Mouse (Mus musculus) limb, embryonic 11.5 days (tissue): ENCODE results near the gene Rhou. TPM values are rescaled to one million over a fixed set of nuclear protein-coding genes. Genes with fewer than 3 reads are reported as not detected.
A peak's percentile ranks its signal among the peaks of the same experiment; 100 is the strongest.
"Not testable (repeated sequence)": the region's sequence is repeated elsewhere in the genome, so short reads cannot be mapped to it uniquely, and the experiment has no call there.

Experiments
- ATAC-seq: fragments of 200-750 bp; cut with Nextera tagmentation; 2 replicates; pipeline ENCODE4 v1.8.0; 2017; ENCODE audit warnings: low read depth; ENCODE audit not compliant: insufficient number of reproducible peaks, low FRiP score, low TSS enrichment
- DNase-seq: peaks from one replicate; pipeline ENCODE4 v3.0.0-alpha.2; 2015; ENCODE audit warnings: low spot score
- H3K27ac ChIP-seq: fragments of 300-500 bp; sonication (generic); replicated peaks from 2 replicates; pipeline ENCODE4 v1.5.1; 2014; ENCODE audit warnings: low read depth, mild to moderate bottlenecking, low read length
- H3K27me3 ChIP-seq: fragments of 300-500 bp; sonication (generic); 2 replicates; pipeline ENCODE4 v1.6.1; 2014; ENCODE audit warnings: mild to moderate bottlenecking, low read length, mixed read lengths; ENCODE audit not compliant: control insufficient read depth, insufficient read depth
- H3K36me3 ChIP-seq: fragments of 300-500 bp; sonication (generic); 2 replicates; pipeline ENCODE4 v1.6.1; 2014; ENCODE audit warnings: mild to moderate bottlenecking, low read length, moderate library complexity, mixed read lengths; ENCODE audit not compliant: control insufficient read depth, insufficient read depth
- H3K4me1 ChIP-seq: fragments of 300-500 bp; sonication (generic); 2 replicates; pipeline ENCODE4 v1.6.1; 2014; ENCODE audit warnings: low read length, mixed read lengths; ENCODE audit not compliant: control insufficient read depth, insufficient read depth
- H3K4me2 ChIP-seq: fragments of 300-500 bp; sonication (generic); 2 replicates; pipeline ENCODE4 v1.6.1; 2014; ENCODE audit warnings: low read depth, mild to moderate bottlenecking, moderate library complexity; ENCODE audit not compliant: severe bottlenecking
- H3K4me3 ChIP-seq: fragments of 300-500 bp; sonication (generic); 2 replicates; pipeline ENCODE4 v1.5.1; 2014; ENCODE audit warnings: low read depth, low read length
- H3K9ac ChIP-seq: fragments of 300-500 bp; sonication (generic); 2 replicates; pipeline ENCODE4 v1.6.1; 2014; ENCODE audit warnings: mild to moderate bottlenecking, low read length
- H3K9me3 ChIP-seq: fragments of 300-500 bp; sonication (generic); 2 replicates; pipeline ENCODE4 v1.6.1; 2016; ENCODE audit warnings: low read length; ENCODE audit not compliant: control insufficient read depth
- WGBS: fragments of 180-500 bp; shearing (Covaris S2); extraction: QIAGEN DNeasy Blood & Tissue Kit; methylation state at CpG from one replicate; pipeline ENCODE4 v1.1.7; 2014; 5-methylcytosine and 5-hydroxymethylcytosine counted together
- polyA plus RNA-seq: library from polyadenylated mRNA; unstranded; fragments of >200 nt; fragmentation: Nextera tagmentation; extraction: Ambion mirVana; gene quantifications from 2 replicates; pipeline ENCODE4 v1.2.1, GENCODE M21; 2014

The Rhou gene
- polyA plus RNA-seq, 1 experiment from 2014 or later, result 8.6 TPM

GRCm38 (mm10) chr8:123628968-123629755, 24.6 kb upstream of the Rhou start:
- Histone ChIP-seq H3K4me3 (peak overlapping the region; percentile 5; the same call in 1 of the 2 replicates), H3K27me3 (peaks cover 14% of the 10 kb centered on the region), H3K36me3 (no peaks in the 10 kb centered on the region), H3K4me2 (peak overlapping the region; percentile 36), H3K27ac (no peak overlapping the region), H3K4me1 (peaks cover 4% of the 10 kb centered on the region; the same call in 1 of the 2 replicates), H3K9me3 (no peaks in the 10 kb centered on the region), H3K9ac (no peak overlapping the region)
- DNase-seq (peak; percentile 95), ATAC-seq (no peak)
- WGBS, result 9% methylated on average over 19 of the region's 19 CpGs

GRCm38 (mm10) chr8:123630058-123630457, 23.7 kb upstream of the Rhou start:
- ATAC-seq, result no peak
- H3K4me3 ChIP-seq, result no peak overlapping the region
- peaks cover 5% of the 10 kb centered on the region; the same call in 1 of the 2 replicates for H3K27me3 ChIP-seq
- H3K36me3 ChIP-seq, result no peaks in the 10 kb centered on the region
- H3K4me2 ChIP-seq, result no peak overlapping the region
- peaks cover 4% of the 10 kb centered on the region; the same call in 1 of the 2 replicates for H3K4me1 ChIP-seq
- no peaks in the 10 kb centered on the region for H3K9me3 ChIP-seq
- no peak for DNase-seq
- no peak overlapping the region for H3K27ac ChIP-seq
- 53% methylated on average over 10 of the region's 10 CpGs for WGBS
- no peak overlapping the region for H3K9ac ChIP-seq

- peak overlapping the region; percentile 31 for H3K4me2 ChIP-seq
- peaks cover 4% of the 10 kb centered on the region; the same call in 1 of the 2 replicates for H3K4me1 ChIP-seq
- H3K36me3 ChIP-seq, result no peaks in the 10 kb centered on the region
- DNase-seq (no peak), ATAC-seq (no peak)
- no peak overlapping the region for H3K9ac ChIP-seq
- H3K27me3 ChIP-seq, result no peaks in the 10 kb centered on the region
- H3K4me3 ChIP-seq, result peak overlapping the region; percentile 8; the same call in 1 of the 2 replicates
- H3K27ac ChIP-seq, result no peak overlapping the region
- H3K9me3 ChIP-seq, result no peaks in the 10 kb centered on the region
- 32% methylated on average over 12 of the region's 12 CpGs for WGBS
Measured at GRCm38 (mm10) chr8:123630841-123631251, 22.9 kb upstream of the Rhou start.

- not testable (repeated sequence) for H3K9me3 ChIP-seq, H3K9ac ChIP-seq, DNase-seq, H3K4me3 ChIP-seq, H3K4me2 ChIP-seq, H3K36me3 ChIP-seq, H3K27ac ChIP-seq, H3K4me1 ChIP-seq, H3K27me3 ChIP-seq, ATAC-seq
- WGBS, result 76% methylated on average over 3 of the region's 3 CpGs
Measured at GRCm38 (mm10) chr8:123631746-123632145, 22.0 kb upstream of the Rhou start.

GRCm38 (mm10) chr8:123632257-123632656, 21.5 kb upstream of the Rhou start:
- no peak overlapping the region for H3K4me2 ChIP-seq
- H3K36me3 ChIP-seq, result no peaks in the 10 kb centered on the region
- 83% methylated on average over 4 of the region's 4 CpGs for WGBS
- peaks cover 4% of the 10 kb centered on the region; the same call in 1 of the 2 replicates for H3K4me1 ChIP-seq
- no peak overlapping the region for H3K4me3 ChIP-seq
- H3K9ac ChIP-seq, result no peak overlapping the region
- no peak for ATAC-seq
- H3K27ac ChIP-seq, result no peak overlapping the region
- no peaks in the 10 kb centered on the region for H3K27me3 ChIP-seq
- DNase-seq, result no peak
- H3K9me3 ChIP-seq, result no peaks in the 10 kb centered on the region

- ATAC-seq (no peak), DNase-seq (no peak)
- Histone ChIP-seq H3K27ac (no peak overlapping the region), H3K27me3 (no peaks in the 10 kb centered on the region), H3K4me3 (no peak overlapping the region), H3K4me1 (peaks cover 4% of the 10 kb centered on the region; the same call in 1 of the 2 replicates), H3K4me2 (no peak overlapping the region), H3K9me3 (no peaks in the 10 kb centered on the region), H3K9ac (no peak overlapping the region), H3K36me3 (no peaks in the 10 kb centered on the region)
- WGBS, result 62% methylated on average over 7 of the region's 7 CpGs
Measured at GRCm38 (mm10) chr8:123633801-123634200, 19.9 kb upstream of the Rhou start.

GRCm38 (mm10) chr8:123634395-123635131, 19.2 kb upstream of the Rhou start:
- no peaks in the 10 kb centered on the region for H3K4me1 ChIP-seq
- no peaks in the 10 kb centered on the region for H3K9me3 ChIP-seq
- H3K4me2 ChIP-seq, result no peak overlapping the region
- no peak for ATAC-seq
- no peaks in the 10 kb centered on the region for H3K27me3 ChIP-seq
- no peaks in the 10 kb centered on the region for H3K36me3 ChIP-seq
- H3K9ac ChIP-seq, result no peak overlapping the region
- H3K27ac ChIP-seq, result no peak overlapping the region
- WGBS, result 65% methylated on average over 3 of the region's 3 CpGs
- no peak for DNase-seq
- H3K4me3 ChIP-seq, result no peak overlapping the region

GRCm38 (mm10) chr8:123635671-123636070, 18.1 kb upstream of the Rhou start:
- Histone ChIP-seq H3K4me3 (no peak overlapping the region), H3K9ac (no peak overlapping the region), H3K9me3 (no peaks in the 10 kb centered on the region), H3K27me3 (no peaks in the 10 kb centered on the region), H3K36me3 (no peaks in the 10 kb centered on the region), H3K4me1 (no peaks in the 10 kb centered on the region), H3K4me2 (no peak overlapping the region), H3K27ac (no peak overlapping the region)
- ATAC-seq, result no peak
- WGBS, result 80% methylated on average over 11 of the region's 11 CpGs
- no peak for DNase-seq
